Mouse (Mus musculus) common myeloid progenitor, adult 5-6 weeks (primary cell): Measurements from ENCODE around the gene Cdc42bpa. TPM values are rescaled to one million over a fixed set of nuclear protein-coding genes. Genes with fewer than 3 reads are reported as not detected.

Experiments used
- ATAC-seq: replicated peaks from 2 replicates; pipeline ENCODE4 v1.8.0; 2016; ENCODE audit warnings: low read depth, mild to moderate bottlenecking, moderate TSS enrichment, inconsistent platforms; ENCODE audit not compliant: poor library complexity, severe bottlenecking
- total RNA-seq: library from RNA; stranded (forward); fragments of 200-1000, 187-1606 nt; gene quantifications from 2 replicates; pipeline ENCODE4 v1.2.3, GENCODE M21; 2017

Gene Cdc42bpa
- 22.6 and 31.5 TPM in 2 replicates for total RNA-seq

DNA sequence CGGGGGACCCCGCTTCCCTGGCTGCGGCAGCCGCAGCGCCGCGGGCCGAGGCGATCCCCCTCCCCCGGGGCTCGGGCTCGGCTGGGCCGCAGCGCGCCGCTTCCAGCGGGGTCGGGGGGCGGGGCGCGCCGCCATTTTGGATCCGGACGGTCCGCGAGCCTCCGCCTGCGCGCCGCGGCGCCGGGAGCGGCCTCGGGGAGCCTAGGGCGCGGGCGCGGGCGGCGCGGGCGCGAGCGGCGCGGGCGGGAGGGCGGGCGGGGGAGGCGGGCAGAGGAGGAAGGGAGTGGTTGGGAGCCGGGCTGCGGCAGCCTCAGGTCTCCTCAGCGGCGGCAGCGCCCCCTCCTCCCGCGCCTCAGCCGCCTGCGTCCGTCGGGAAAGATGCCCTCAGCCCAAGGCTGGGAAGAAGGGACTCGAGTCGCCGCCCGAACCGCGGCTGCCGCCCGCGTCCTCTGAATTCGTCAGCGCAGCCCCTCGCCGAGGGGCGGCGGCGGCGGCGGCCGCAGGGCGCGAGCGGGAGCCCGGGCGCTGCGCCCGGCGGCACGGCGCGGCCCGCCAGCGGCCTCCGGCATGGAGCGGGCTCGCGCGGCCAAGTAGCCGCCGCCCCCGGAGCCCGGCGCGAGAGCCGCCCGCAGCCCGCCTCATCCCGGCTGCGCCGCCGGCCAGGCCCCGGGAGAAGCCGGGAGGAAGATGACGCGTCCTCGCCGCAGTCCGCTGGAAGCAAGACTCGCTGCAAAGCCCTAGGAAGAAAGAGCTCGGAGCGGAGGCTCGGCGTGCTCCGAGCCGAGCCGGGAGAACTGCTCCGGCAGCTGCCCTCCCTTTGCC is at the start of gene Cdc42bpa:
TSS of gene Cdc42bpa (plus strand) at position 752 of the 822 bp plus-strand sequence.
- peak; percentile 54 for ATAC-seq

DNA sequence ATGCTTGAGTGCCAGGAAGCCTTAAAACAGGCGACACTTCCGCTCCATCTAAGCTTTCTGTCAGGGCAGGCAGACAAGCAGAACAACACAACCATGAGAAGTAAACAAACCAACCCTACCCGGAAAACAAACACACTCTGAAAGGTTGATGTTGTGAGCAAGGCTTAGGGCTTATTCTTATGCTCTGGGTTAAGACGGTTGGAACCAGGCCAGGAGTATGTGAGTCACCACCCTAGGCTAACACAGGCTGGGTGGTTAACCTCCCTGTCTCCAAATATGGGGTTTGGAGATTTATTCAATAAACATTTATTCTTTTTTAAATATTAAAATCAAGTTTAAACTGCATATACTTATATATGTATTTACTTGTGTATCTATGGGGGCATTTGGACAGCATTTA is 46.8 kb upstream of the Cdc42bpa start:
- no peak for ATAC-seq

DNA sequence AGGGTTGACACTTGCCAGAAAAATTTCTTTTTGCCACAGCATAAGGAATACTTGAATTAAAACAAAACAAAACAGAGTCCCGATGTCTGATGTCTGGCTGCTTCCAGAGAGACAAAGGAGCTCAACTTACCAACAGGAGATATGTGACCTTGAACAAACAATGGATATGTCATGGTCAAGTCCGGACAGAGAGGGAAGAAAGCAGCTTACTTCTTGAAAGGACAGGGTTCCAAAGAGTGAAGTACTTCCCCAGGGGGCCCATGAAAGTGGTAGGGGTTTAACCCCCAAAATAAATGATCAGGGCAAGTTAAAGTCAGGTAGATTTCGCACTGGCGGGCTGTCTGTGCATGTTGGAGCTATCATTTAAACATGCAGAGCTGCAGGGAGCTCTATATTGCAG is 43.2 kb upstream of the Cdc42bpa start:
- ATAC-seq, result no peak

DNA sequence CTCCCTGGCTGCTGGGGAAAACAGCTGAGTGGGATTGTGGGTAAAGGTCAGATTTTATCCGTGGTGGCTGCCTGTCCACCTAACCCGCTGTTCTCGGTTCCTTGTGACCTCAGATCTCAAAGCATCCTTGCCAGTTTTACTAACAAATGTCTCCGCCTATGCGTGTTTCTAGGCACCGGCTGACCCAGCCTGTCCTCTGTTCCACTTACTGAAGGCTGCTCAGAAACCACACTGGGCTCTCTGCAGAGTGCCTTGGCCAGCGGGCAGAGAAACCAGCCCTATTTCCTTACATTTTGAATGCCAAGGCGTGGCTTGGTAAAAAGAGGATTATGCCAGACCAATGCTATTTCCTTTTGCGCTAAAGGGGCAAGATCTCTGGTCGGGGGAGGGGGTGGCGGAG is 42.8 kb upstream of the Cdc42bpa start:
- ATAC-seq, result no peak

DNA sequence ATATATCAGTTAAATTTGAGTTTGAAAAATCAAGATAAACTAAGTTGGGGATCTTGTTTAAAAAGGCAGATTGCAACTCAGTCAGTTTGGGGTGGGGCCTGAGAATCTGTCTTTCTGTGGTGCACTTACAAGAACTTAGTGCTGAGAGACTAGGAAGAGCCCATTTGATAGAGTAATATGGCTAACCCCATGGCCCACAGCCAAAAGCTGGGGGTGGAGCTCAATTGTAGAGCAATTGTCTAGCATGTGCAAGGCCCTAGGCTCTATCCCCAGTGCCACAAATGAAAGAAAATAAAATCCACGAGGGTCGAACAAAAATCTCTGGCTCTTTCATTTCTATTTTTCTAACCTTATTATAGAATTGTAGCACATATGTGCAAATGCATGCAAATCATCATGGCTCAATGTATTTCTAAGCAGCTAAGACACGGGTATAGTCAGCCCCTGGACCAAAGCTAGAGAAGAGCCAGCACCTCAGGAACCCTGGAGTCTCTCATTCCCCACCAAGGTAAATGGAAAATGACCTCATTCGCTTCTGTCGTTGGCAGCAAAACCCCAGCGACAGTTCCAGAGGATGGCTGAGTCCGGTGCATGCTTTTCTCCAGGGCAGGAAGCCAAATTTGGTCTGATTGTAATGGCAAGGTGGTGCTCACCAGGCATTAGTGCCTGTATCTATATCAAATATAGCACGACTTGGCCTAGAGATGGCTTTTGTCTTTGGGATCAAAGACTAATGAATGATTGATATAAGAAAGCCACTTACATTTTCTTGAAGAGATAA is 40.4 kb upstream of the Cdc42bpa start:
- ATAC-seq, result no peak

DNA sequence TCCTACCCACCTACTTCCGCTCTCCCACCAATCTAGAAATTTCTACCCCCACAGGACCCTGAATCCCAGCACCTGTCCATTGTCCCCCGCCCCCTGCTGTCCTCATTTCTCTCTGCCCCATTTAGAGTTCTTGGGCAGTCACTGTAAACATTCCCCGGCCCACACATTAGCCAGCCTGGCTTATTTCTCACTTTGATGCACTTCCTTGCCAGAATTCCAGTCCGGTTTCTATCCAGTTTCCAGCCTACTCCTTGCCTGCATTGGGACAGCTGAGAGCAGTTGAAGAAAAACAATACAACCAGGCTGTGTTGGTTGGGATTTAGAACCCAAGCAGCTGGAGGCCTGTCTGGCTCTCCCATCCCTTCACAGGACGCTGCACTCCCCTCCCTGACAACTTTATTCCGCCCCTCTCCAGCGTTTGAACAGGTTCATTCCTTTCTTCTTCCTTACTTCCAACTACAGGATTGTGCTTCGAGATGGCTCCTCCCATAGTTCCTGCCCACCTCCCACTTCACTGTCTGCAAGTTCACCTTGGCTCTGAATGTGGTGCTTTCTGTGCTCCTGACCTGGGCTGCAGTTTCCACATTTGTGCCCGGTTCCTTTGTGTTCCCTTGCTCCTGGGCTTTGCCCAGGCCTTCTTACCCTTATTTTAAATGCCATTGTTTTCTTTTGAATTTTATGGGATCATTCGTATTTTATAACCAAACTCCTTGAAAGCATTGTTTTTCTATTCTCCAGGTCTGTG is 36.4 kb upstream of the Cdc42bpa start:
- no peak for ATAC-seq

DNA sequence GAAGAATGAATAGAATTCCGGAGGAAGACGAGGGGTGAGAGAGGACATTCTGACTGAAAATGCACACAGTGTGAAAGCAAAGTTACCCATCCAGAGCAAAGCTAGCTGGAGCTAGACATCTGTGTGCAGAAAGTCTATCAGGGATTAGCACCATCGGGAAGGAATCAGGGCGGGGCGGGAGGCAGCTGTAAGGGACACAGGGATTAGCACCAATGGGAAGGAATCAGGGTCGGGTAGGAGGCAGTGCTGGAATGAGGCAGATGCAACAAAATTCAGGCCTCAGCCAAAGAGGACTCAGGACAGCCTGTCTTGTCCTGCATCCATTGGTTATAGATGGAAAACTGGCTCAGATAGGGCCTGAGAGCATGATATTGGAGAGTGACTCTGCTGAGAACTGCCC is 34.0 kb upstream of the Cdc42bpa start:
- no peak for ATAC-seq

DNA sequence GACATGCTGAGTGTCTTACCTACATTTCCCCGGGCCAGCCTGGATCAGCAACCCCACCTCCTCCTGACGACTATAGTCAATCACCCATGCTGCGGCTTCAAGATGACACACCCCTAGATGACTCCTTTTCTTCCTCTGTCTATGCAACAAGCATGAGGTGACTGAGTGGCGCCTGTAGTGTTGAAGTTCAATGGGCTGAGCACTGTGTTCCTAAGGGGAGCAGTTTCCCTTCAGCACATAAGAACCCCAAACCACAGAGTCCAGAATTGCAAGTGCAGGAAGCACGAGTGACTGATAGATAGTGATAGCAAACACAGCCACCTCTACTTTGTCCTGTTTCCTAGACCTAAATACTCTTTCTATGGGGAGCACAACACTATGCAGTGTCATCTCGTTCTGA is 33.2 kb upstream of the Cdc42bpa start:
- 0 out of 2 replicates have a peak, but pooled peaks have one; percentile 5 for ATAC-seq

DNA sequence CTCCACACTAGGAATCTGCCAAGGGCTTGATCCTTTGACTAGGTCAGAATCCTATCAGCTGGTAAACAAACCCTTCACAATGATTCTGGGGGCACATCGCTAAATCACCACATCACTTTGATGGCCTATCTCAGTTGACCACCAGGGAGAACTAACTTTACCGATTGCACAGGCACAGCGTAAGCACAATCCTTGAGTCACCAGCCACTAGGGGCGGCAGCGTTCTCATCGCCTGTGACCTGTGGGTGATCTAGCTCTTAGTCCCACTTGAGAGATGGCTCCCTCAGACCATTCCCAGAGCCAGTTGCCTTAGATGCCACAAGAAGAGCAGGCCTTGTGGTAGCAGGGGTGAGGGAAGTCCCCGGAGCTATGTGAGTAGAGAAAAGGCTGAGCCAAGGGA is 31.4 kb upstream of the Cdc42bpa start:
- peak; percentile 65; the same call in 1 of the 2 replicates for ATAC-seq

DNA sequence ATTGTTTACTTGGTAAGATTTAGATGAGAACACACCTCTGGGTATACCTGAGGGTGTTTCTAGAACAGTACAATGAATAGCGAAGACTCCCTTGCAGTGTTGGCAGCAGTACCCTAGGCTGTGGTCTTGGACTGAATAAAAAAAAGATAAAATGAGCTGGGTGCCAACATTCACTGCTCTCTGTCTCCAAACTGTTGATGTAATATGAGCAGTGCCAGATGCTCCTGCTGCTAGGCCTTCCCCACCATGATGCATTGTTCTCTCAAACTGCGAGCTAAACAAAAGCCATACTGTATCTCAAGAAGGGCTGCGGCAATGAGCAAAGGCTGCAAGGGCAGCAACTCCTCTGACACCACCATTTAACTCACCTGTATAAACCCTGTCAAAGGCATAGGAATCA is 29.0 kb upstream of the Cdc42bpa start:
- ATAC-seq, result no peak

DNA sequence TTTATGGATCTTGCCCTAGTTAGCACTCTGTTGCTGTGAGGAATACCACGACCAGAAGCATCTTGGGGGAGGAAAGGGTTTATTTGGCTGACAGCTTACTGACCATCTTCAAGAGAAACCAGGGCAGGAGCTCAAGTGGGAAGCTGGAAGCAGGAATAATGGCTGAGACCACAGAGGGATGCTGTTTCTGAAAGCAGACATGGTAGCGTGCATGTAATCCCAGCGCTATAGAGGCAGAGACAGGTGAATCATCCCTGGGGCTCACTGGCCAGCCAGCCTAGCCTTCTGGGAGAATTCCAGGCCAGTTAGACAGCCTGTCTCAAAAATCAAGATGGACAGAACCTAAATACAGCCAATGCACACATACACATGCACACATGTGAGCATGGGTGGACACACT is 26.2 kb upstream of the Cdc42bpa start:
- ATAC-seq, result no peak

DNA sequence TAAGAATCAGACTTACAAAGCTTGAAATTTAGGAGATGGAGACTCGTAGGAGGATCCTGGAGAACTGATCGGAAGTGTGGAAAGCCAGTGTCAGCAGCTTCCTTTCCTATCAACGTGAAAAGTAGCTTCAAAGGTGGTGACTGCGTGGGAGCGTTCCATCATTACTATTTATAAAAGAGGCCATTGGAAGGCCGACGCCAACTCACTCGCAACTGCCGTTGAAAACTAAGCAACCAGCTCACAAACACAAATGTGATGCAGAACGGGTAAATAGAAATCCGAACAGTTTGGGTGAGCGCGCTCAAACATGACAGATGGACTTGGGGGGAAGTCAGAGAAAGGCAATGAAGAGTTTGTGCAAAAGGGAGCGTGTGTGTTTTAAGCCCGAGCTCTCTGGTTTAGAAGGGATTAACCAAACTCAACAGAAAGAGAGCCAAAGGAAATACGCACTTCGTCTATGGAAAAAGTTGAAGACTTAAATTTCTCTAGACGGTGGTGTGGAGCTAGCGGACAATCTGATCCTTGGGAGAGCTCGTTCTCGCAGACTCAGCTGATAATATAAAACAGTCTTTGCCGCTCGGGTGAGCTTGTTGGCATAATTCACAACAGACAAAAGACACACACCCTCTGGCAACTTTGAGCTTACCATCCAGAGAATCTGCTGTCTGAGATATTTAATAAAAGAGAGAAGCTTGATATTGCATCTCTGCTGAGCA is 20.0 kb upstream of the Cdc42bpa start:
- ATAC-seq, result no peak

DNA sequence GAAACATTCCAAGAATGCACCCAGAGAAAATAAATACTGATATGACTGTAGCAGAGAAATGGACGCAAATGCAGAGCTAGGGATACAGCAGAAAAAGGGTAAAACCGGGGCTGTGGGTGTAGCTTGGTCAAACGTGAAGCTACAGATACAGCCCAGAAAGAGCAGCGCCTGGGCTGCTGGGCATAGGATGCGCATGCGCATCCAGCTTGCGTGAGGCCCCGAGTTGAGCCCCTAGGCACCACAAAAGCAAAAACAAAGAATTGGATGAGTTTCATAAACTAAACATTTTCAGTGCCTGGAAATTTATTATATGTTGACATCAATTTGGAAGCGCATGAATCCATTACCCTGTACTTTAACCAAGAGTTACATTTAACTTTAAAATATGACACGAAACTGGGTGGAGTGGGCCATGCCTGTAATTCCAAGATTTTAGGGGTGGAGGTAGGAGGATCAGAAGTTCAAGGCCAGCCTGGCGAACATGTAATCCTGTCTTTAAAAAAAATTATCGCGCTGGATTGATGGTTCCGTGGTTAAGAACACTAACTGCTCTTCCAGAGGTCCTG is 19.4 kb upstream of the Cdc42bpa start:
- ATAC-seq, result no peak

DNA sequence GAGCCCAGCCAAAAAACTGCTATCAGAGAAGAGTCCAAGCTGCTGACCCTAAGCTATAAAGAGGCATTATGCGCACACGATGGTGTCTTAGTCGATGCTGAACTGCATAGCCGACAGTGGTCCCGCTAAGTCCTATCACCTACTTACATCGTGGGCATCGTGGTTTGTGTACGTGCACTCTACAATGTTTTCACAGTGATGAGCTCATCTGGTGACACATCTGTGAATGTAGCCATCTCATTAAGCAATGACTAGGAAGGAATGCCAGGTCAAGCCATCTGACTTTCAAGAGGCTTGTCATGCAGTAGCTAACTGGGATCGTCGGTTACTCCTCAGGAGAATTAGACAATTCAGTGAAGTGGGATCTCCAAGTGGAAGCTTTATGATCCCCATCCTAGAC is 15.3 kb upstream of the Cdc42bpa start:
- ATAC-seq, result no peak

DNA sequence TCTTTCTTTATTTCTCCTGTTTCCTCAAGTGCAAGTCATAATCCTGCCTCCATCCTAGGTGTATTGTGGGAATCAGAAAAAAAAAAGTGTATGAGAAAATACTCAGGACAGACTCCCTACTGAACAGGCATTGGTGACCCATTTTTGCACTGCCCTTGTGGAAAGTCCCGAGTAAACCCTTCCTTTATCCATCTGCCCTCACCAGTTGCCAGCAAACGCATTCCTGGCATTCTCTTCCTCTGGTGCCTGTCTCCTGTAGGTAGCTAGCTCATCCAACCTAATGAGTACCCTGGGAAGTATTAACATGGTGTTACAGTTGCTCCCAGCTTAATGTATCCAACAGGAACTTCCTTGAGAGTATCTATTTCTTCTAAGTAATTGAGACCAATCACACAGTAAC is 13.7 kb upstream of the Cdc42bpa start:
- no peak for ATAC-seq

DNA sequence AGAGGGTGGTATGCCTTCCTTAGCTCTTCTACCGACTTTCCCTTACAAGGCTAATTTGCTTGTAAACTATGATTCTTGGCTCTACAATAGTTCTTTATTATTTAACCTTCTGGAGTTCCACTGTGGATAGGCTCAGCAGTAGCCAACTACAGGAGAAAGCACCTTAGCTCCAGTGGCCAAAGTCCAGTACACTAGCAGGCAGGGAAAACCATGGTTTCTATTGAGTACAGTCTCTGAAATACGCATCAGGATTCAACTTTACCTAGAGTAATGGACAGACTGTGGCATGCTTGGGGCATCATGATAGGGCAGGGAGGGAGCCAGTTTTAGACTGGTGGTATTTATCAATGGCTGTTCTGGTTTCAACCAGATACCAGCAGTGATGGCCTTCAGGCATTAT is 12.6 kb upstream of the Cdc42bpa start:
- ATAC-seq, result no peak

DNA sequence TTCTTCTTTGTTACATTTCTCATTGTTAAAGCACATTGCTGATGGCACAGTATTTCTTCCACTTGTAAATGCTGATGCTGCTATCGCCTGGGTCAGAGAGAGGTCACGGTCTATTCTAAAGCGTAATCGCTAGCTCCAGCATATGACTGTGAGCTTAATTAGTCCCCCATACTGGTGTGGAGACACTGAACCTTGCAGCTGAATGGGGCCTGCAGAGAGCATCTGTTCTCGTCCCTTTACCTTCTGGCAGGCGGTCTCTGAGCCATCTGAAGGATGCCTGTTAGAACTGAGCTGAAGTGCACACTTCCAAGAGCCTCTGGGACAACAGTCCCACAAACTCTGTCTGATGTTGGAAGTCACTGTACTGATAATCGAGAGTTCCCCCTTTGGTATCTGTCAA is 8.7 kb upstream of the Cdc42bpa start:
- ATAC-seq, result no peak

DNA sequence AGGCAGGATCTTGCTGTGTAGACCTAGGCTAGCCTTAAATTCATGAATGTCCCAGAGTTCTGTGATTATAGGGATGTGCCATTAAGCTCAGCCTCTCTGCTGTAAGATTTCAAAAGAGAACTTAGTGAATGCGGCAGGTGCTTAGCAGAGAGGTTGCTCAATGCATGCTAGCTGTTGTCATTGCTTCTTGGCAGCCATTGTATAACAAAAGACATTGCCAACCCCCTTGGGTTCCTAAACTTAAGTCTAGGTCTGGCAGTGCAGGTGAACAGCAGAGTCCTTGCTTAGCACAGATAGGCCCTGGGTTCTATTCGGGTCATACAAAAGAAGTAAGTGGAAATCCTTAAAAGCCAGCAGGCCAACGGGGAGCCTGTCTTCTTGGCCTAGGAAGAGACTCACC is 7.0 kb upstream of the Cdc42bpa start:
- no peak for ATAC-seq

DNA sequence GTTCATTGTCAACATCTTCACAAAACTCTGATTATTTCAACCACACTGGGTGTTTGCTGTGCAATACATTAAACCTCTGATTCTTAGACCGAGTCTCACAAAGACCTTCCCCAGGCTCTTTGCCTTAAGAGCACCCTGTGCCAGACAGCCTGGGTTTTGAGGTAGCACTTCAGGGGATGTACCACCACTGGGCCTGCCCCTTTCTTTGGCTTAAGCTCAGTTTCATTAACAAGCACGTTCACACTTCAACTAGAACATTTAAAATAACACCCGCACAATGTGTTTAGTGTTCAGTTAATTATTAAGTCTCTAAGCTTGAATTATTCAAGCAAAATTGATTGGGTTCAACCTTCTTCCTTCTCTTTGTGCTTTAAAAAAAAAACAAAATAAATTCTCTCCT is 2.8 kb upstream of the Cdc42bpa start:
- no peak for ATAC-seq
